Mouse (Mus musculus) embryonic facial prominence, embryonic 11.5 days (tissue): ENCODE measurements around the gene Ephb1. TPM values are rescaled to one million over a fixed set of nuclear protein-coding genes. Genes with fewer than 3 reads are reported as not detected.

ENCODE experiments used
- ATAC-seq: fragments of 200-750 bp; cut with Nextera tagmentation; replicated peaks from 2 replicates; pipeline ENCODE4 v1.8.0; 2017; ENCODE audit warnings: low read depth; ENCODE audit not compliant: insufficient number of reproducible peaks, low FRiP score, low TSS enrichment
- DNase-seq: peaks from one replicate; pipeline ENCODE4 v3.0.0-alpha.2; 2015; ENCODE audit warnings: low spot score
- H3K27ac ChIP-seq: fragments of 300-500 bp; sonication (generic); replicated peaks from 2 replicates; pipeline ENCODE4 v1.5.1; 2014; ENCODE audit warnings: mild to moderate bottlenecking, low read depth, low read length, control low read depth
- H3K27me3 ChIP-seq: fragments of 300-500 bp; sonication (generic); 2 replicates; pipeline ENCODE4 v1.6.1; 2014; ENCODE audit warnings: mild to moderate bottlenecking, low read length, moderate library complexity, mixed read lengths; ENCODE audit not compliant: control insufficient read depth, insufficient read depth
- H3K36me3 ChIP-seq: fragments of 300-500 bp; sonication (generic); replicated peaks from 2 replicates; pipeline ENCODE4 v1.6.1; 2014; ENCODE audit warnings: low read depth, mild to moderate bottlenecking, low read length, moderate library complexity, mixed read lengths; ENCODE audit not compliant: control insufficient read depth, insufficient read depth
- H3K4me1 ChIP-seq: fragments of 300-500 bp; sonication (generic); 2 replicates; pipeline ENCODE4 v1.6.1; 2014; ENCODE audit warnings: low read length, mixed read lengths; ENCODE audit not compliant: control insufficient read depth, insufficient read depth
- H3K4me2 ChIP-seq: fragments of 300-500 bp; sonication (generic); 2 replicates; pipeline ENCODE4 v1.6.1; 2014; ENCODE audit warnings: low read depth, mild to moderate bottlenecking, control low read depth, low read length, moderate library complexity
- H3K4me3 ChIP-seq: fragments of 300-500 bp; sonication (generic); 2 replicates; pipeline ENCODE4 v1.5.1; 2014; ENCODE audit warnings: low read depth, low read length, control low read depth
- H3K9ac ChIP-seq: fragments of 300-500 bp; sonication (generic); replicated peaks from 2 replicates; pipeline ENCODE4 v1.6.1; 2014; ENCODE audit warnings: mild to moderate bottlenecking, control low read depth, low read length
- H3K9me3 ChIP-seq: fragments of 300-500 bp; sonication (generic); replicated peaks from 2 replicates; pipeline ENCODE4 v1.6.1; 2016; ENCODE audit warnings: mild to moderate bottlenecking, low read length, inconsistent platforms, mixed read lengths; ENCODE audit not compliant: control insufficient read depth
- WGBS: fragments of 180-500 bp; shearing (Covaris S2); extraction: QIAGEN DNeasy Blood & Tissue Kit; methylation state at CpG from one replicate; pipeline ENCODE4 v1.1.7; 2014; 5-methylcytosine and 5-hydroxymethylcytosine counted together
- polyA plus RNA-seq: library from polyadenylated mRNA; unstranded; fragments of >200 nt; fragmentation: Nextera tagmentation; extraction: Ambion mirVana; gene quantifications from 2 replicates; pipeline ENCODE4 v1.2.1, GENCODE M21; 2014

The Ephb1 gene
- polyA plus RNA-seq: 6.6 and 6.7 TPM in 2 replicates

DNA sequence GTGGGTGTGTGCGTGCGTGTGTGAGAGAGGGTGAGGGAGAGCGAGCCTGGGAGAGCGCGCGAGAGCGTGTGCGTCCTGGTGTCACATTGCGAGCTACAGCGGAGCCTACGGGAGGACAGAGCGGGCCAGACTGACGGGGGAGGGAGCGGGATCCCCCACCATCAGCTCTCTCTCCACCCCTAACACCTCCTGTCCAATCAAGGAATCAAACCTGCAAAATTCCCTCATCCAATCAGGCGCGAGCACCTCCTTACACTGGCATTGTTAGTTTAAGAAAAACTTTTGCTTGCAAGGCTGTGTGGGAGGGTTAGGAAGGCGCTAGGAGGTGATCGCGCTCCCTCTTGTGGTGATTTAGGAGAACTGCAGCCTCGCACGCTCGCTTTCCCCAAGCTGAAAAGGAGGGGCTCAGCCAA, at the start of gene Ephb1:
Gene Ephb1 (minus strand): TSS at position 133 of the 413 bp plus-strand sequence.
- Histone ChIP-seq H3K4me2 (peak within 1 kb of the TSS; percentile 98), H3K4me3 (peak within 1 kb of the TSS; percentile 59), H3K27me3 (peaks cover 39% of the 10 kb centered on the region), H3K4me1 (peaks cover 3% of the 10 kb centered on the region; the same call in 1 of the 2 replicates), H3K36me3 (no peaks in the 10 kb centered on the region), H3K9me3 (no peaks in the 10 kb centered on the region), H3K9ac (peak within 1 kb of the TSS; percentile 66), H3K27ac (no peak within 1 kb of the TSS)
- peak; percentile 91 for DNase-seq
- 0% methylated on average over 22 of the region's 22 CpGs for WGBS
- ATAC-seq: peak; percentile 95

DNA sequence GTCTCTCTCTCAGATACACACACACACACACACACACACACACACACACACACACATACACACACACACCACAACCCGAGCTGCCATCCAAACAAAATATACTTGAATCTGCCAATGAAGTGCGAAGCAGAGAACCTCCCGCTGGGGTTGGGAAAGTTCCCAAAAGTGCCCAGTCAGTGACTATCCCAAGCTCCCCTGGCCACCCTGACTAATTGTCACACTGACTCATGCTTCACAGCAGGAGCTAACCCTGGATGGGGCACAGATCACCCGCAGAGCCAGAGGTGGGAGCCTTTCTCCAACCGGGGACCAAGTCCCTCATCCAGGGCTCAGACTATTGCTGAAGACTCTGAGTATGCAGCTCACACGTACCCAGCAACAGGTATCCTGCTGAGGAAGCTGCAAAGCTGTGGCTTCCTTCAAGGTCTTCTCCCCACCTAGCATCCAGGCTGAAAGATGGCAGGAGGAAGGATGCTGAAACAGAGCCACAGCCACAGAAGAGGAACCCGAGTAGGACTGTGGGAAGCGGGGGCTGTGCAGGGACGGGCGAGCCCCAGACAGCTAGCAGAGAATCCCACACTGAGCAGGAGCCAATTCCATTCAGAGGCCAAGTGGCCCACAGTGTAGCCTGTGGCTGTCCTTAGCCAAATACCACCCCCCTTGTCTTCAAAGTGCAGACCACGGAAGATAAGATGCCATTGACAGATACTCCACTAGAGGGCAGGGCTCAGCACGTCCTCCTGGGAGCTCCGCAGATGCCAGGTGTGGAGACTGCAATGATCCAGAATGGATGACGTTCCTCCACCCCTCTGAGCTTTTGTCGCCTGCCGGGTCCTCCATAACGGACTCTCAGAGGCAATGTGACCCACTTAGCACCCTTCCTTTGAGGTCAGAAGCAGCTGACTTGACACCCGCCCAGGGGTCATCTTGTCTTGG, 48.9 kb upstream of the Ephb1 start:
- 31% methylated on average over 18 of the region's 18 CpGs for WGBS
- Histone ChIP-seq H3K36me3 (no peaks in the 10 kb centered on the region), H3K27ac (no peak overlapping the region), H3K4me1 (no peaks in the 10 kb centered on the region), H3K9ac (no peak overlapping the region), H3K9me3 (no peaks in the 10 kb centered on the region), H3K27me3 (no peaks in the 10 kb centered on the region), H3K4me2 (no peak overlapping the region), H3K4me3 (no peak overlapping the region)
- DNase-seq (peak; percentile 74), ATAC-seq (0 out of 2 replicates have a peak, but pooled peaks have one; percentile 52)

DNA sequence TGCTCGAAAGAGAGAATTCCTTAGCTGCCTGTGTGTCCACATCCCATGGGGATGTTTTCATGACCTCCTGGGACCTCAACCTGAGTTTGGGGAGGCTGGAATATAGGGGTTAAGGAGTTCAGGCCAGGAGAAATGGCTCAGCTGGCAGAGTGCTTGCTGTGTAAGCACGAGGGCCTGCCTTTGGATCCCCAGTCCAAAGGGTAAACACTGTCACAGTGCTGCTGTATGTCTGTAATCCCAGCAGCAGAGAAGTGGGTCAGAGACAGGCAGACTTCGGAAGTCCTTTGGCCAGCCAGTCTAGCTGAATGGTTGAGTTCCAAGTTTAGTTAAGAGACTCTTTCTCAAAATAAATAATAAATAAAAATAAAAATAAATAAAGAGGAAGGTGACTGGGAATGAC, 48.2 kb upstream of the Ephb1 start:
- DNase-seq: no peak
- 65% methylated on average over 3 of the region's 3 CpGs for WGBS
- no peak overlapping the region for H3K4me2 ChIP-seq
- no peaks in the 10 kb centered on the region for H3K4me1 ChIP-seq
- no peaks in the 10 kb centered on the region for H3K27me3 ChIP-seq
- ATAC-seq: no peak
- no peak overlapping the region for H3K4me3 ChIP-seq
- no peak overlapping the region for H3K27ac ChIP-seq
- no peaks in the 10 kb centered on the region for H3K9me3 ChIP-seq
- H3K36me3 ChIP-seq: no peaks in the 10 kb centered on the region
- H3K9ac ChIP-seq: no peak overlapping the region

DNA sequence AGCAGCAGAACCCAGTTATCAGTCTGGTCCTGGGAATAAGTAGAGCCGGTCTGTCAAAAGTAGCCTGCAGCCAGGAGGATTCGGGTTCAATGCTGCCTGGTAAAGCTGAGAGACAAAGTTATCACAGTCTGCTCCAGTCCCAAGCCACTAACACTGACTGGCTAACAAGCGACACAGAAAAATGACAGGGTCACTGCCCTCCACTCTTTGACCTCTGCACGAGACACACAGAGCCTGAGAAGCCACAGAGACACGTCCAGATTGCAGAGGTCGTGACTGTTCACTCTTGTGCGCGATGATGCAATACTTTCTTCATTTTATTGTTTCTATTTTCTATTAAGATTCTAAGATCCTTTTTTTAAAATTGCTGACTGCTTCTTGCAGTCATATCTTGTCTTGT, 33.8 kb upstream of the Ephb1 start:
- Histone ChIP-seq H3K4me3 (no peak overlapping the region), H3K9ac (no peak overlapping the region), H3K27ac (no peak overlapping the region), H3K9me3 (no peaks in the 10 kb centered on the region), H3K4me1 (no peaks in the 10 kb centered on the region), H3K4me2 (no peak overlapping the region), H3K36me3 (no peaks in the 10 kb centered on the region), H3K27me3 (no peaks in the 10 kb centered on the region)
- ATAC-seq (no peak), DNase-seq (no peak)
- WGBS: 55% methylated on average over 8 of the region's 8 CpGs

DNA sequence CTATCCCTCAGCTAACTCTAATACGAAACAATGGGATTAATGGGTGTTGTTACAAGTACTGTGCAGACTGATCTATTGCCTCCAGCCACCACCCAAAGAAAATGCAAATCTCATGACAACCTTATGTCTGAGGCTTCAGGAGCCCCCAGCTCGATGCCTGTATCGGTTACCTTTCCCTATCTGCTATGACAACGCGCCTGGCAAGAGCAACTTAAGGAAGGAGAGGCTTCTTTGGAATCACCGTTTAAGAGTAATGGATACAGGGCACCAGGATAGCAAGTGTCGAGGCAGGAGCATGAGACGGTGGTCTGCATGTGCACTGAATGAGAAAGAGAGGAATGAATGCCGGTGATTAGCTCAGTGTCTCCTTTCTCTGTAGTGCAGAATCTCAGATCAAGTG, 32.3 kb upstream of the Ephb1 start:
- Histone ChIP-seq H3K9me3 (no peaks in the 10 kb centered on the region), H3K4me2 (no peak overlapping the region), H3K4me1 (no peaks in the 10 kb centered on the region), H3K9ac (no peak overlapping the region), H3K4me3 (no peak overlapping the region), H3K27ac (no peak overlapping the region), H3K27me3 (no peaks in the 10 kb centered on the region), H3K36me3 (no peaks in the 10 kb centered on the region)
- DNase-seq (no peak), ATAC-seq (no peak)
- WGBS: 93% methylated on average over 9 of the region's 9 CpGs

DNA sequence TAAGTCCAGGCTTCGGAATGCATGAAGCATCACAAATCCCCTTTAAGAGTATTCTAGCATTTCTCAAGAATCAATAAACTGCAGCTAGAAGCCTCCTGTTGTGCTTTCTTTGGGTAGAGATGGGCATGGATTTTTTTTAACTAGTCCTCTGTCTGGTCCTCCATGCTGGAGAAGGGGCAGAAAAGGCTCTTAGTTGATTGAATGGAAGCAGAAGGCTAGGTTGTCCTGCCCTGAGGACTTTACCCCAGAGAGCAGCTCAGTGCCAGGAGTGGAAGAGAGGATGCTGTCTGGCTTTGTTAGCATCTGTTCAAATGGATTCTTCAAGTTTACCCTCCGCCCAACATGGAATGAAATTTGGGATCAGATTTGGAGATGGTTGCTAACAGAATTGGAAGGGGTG, 25.7 kb upstream of the Ephb1 start:
- Histone ChIP-seq H3K4me2 (no peak overlapping the region), H3K4me3 (no peak overlapping the region), H3K9ac (no peak overlapping the region), H3K9me3 (no peaks in the 10 kb centered on the region), H3K27ac (no peak overlapping the region), H3K27me3 (no peaks in the 10 kb centered on the region), H3K4me1 (no peaks in the 10 kb centered on the region), H3K36me3 (no peaks in the 10 kb centered on the region)
- WGBS: 93% methylated on average over 2 of the region's 2 CpGs
- no peak for ATAC-seq
- DNase-seq: no peak

DNA sequence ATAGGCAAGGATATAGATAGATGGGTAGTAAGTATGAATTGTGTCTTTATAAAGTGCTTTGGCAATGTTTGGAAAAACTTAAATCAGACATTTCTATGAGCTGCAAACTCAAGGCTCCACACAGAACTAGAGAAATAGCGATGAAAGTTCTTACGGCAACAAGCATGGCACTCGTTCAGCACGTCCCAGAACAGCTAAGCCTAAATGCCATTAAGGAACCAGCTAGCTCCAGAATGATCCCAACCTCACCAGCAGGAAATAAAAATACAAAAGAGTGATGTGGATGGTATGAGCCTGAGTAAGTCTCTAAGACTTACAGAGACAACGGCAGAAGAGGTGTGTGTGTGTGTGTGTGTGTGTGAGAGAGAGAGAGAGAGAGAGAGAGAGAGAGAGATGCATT, 20.2 kb upstream of the Ephb1 start:
- Histone ChIP-seq H3K4me3 (no peak overlapping the region), H3K9me3 (no peaks in the 10 kb centered on the region), H3K4me2 (no peak overlapping the region), H3K27me3 (no peaks in the 10 kb centered on the region), H3K4me1 (no peaks in the 10 kb centered on the region), H3K9ac (no peak overlapping the region), H3K27ac (no peak overlapping the region), H3K36me3 (no peaks in the 10 kb centered on the region)
- DNase-seq (no peak), ATAC-seq (no peak)
- WGBS: 94% methylated on average over 5 of the region's 5 CpGs

DNA sequence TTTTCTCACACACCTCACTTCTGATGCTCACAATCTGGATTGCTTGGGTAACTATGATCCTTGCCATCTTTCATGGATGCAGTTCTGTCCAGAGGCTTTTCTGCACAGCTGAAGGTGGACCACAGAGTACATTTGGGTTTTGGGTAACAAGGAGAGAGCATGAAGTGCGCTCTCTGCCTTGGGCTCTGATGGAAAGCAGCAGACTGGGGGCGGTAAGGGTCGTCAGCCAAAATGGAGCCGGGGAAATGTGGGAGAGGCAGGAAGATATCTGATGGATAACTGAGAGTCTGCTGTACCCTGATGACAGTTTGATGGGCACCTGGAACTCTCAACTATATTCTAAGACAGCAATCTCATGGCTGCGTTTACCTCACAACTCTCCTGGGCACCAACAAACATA, 19.4 kb upstream of the Ephb1 start:
- Histone ChIP-seq H3K4me2 (no peak overlapping the region), H3K4me3 (no peak overlapping the region), H3K9ac (no peak overlapping the region), H3K27me3 (no peaks in the 10 kb centered on the region), H3K36me3 (no peaks in the 10 kb centered on the region), H3K9me3 (no peaks in the 10 kb centered on the region), H3K4me1 (no peaks in the 10 kb centered on the region), H3K27ac (no peak overlapping the region)
- WGBS: 82% methylated on average over 5 of the region's 5 CpGs
- ATAC-seq (no peak), DNase-seq (no peak)
